8 mouse cellular contexts compared by ENCODE assay signal in genomic region chr11:95842074-95842681, GRCm38 (mm10). TPM values are rescaled to one million over a fixed set of nuclear protein-coding genes. Genes with fewer than 3 reads are reported as not detected.
DNase-seq lines count a peak whose midpoint lies in the region; ATAC-seq lines count a peak whose summit lies in the region.

Abi3 (minus strand) TSS chr11:95842476.

- H3K27me3 ChIP-seq in forebrain, embryonic 10.5 days (ENCODE audit: poor library complexity, severe bottlenecking), result peaks cover 47% of the 10 kb centered on the region
- peaks cover 2% of the 10 kb centered on the region for H3K27me3 ChIP-seq in forebrain, embryonic 11.5 days (ENCODE audit: control insufficient read depth, insufficient read depth, low read length)
- peaks cover 29% of the 10 kb centered on the region; the same call in 1 of the 2 replicates for H3K27me3 ChIP-seq in heart, embryonic 13.5 days (replicated peaks)

- no peak for ATAC-seq in forebrain, embryonic 11.5 days (replicated peaks; ENCODE audit: low FRiP score)
- peak; percentile 47; the same call in 1 of the 2 replicates for ATAC-seq in heart, embryonic 13.5 days (ENCODE audit: extremely low read depth, insufficient number of reproducible peaks, low FRiP score, low TSS enrichment)
- peak; percentile 58 for ATAC-seq in megakaryocyte, adult 5-6 weeks (ENCODE audit: poor library complexity, severe bottlenecking)

- H3K4me2 ChIP-seq in forebrain, embryonic 11.5 days (ENCODE audit: low read depth, low read length, severe bottlenecking), result no peak within 1 kb of the TSS
- H3K4me2 ChIP-seq in heart, embryonic 13.5 days, result peak within 1 kb of the TSS; percentile 64

- 15% methylated on average over 11 of the region's 11 CpGs for WGBS in forebrain, embryonic 10.5 days
- WGBS in forebrain, embryonic 11.5 days, result 14% methylated on average over 11 of the region's 11 CpGs
- WGBS in heart, embryonic 13.5 days, result 12% methylated on average over 11 of the region's 11 CpGs

- peak within 1 kb of the TSS; percentile 56 for H3K27ac ChIP-seq in forebrain, embryonic 10.5 days
- H3K27ac ChIP-seq in forebrain, embryonic 11.5 days (ENCODE audit: low read depth, low read length), result no peak within 1 kb of the TSS
- peak within 1 kb of the TSS; percentile 85 for H3K27ac ChIP-seq in heart, embryonic 13.5 days (replicated peaks)

- H3K9me3 ChIP-seq in forebrain, embryonic 10.5 days, result no peaks in the 10 kb centered on the region
- H3K9me3 ChIP-seq in forebrain, embryonic 11.5 days (ENCODE audit: control insufficient read depth, low read length), result no peaks in the 10 kb centered on the region
- no peaks in the 10 kb centered on the region for H3K9me3 ChIP-seq in heart, embryonic 13.5 days

- peak within 1 kb of the TSS; percentile 10 for H3K4me3 ChIP-seq in forebrain, embryonic 10.5 days
- no peak within 1 kb of the TSS for H3K4me3 ChIP-seq in forebrain, embryonic 11.5 days (ENCODE audit: low read depth, low read length)
- peak within 1 kb of the TSS; percentile 54 for H3K4me3 ChIP-seq in heart, embryonic 13.5 days

- no peaks in the 10 kb centered on the region for H3K36me3 ChIP-seq in forebrain, embryonic 10.5 days (replicated peaks)
- H3K36me3 ChIP-seq in forebrain, embryonic 11.5 days (ENCODE audit: control insufficient read depth, insufficient read depth, low read length), result no peaks in the 10 kb centered on the region
- no peaks in the 10 kb centered on the region for H3K36me3 ChIP-seq in heart, embryonic 13.5 days

- no peak for DNase-seq in forebrain, embryonic 10.5 days (ENCODE audit: extremely low spot score, low spot score)
- DNase-seq in forebrain, embryonic 11.5 days (ENCODE audit: low spot score), result no peak
- peak; percentile 75 for DNase-seq in adrenal gland, postnatal 14 days
- DNase-seq in kidney, postnatal 25 days, result peak; percentile 63 to 83
- DNase-seq in thymus, postnatal 14 days, result peak; percentile 91
- no peak for DNase-seq in layer of hippocampus, postnatal 14 days (ENCODE audit: low spot score in 2 of 2)

- peaks cover 9% of the 10 kb centered on the region for H3K4me1 ChIP-seq in forebrain, embryonic 10.5 days
- no peaks in the 10 kb centered on the region for H3K4me1 ChIP-seq in forebrain, embryonic 11.5 days (replicated peaks; ENCODE audit: control insufficient read depth, insufficient read depth, low read length)
- H3K4me1 ChIP-seq in heart, embryonic 13.5 days, result peaks cover 28% of the 10 kb centered on the region

- no peak within 1 kb of the TSS for H3K9ac ChIP-seq in forebrain, embryonic 11.5 days (ENCODE audit: low read length)
- peak within 1 kb of the TSS; percentile 77 for H3K9ac ChIP-seq in heart, embryonic 13.5 days

RNA-seq across cellular contexts. Expression of gene Abi3, which starts in this region (rescaled TPM):
- polyA plus RNA-seq in forebrain, embryonic 10.5 days (2016; fragmentation: Nextera tagmentation; extraction: Ambion mirVana), result 2.3 and 4.6 TPM in 2 replicates
- 0.97 and 1.1 TPM in 2 replicates for polyA plus RNA-seq in forebrain, embryonic 11.5 days (2014; fragmentation: Nextera tagmentation; extraction: Ambion mirVana)
- 15.6 and 20.9 TPM in 2 replicates for total RNA-seq in adrenal gland, postnatal 14 days (2021)
- 17.0 and 17.3 TPM in 2 replicates for polyA plus RNA-seq in heart, embryonic 13.5 days (2015; fragmentation: Nextera tagmentation; extraction: Ambion mirVana)
- total RNA-seq in megakaryocyte, adult 5-6 weeks (2015), result 14.7 and 19.8 TPM in 2 replicates
- 13.7 and 20.0 TPM in 2 replicates for total RNA-seq in megakaryocyte, adult 5-6 weeks (2017)
- total RNA-seq in layer of hippocampus, postnatal 14 days (2021), result 1 to 10 TPM; 6.0 to 6.7 TPM

Comparison
In these comparisons a context has a peak if more than half of its experiments do, and no peak if none do; other contexts are left out.
1. DNase-seq: peak in adrenal gland, postnatal 14 days (single experiment), kidney, postnatal 25 days (2 of 2) and thymus, postnatal 14 days (single experiment); none in forebrain, embryonic 10.5 days (single experiment), forebrain, embryonic 11.5 days (single experiment) and layer of hippocampus, postnatal 14 days (0 of 2).